Mouse (Mus musculus) intestine, embryonic 14.5 days (tissue): Measurements from ENCODE around the gene Zfp644. TPM values are rescaled to one million over a fixed set of nuclear protein-coding genes. Genes with fewer than 3 reads are reported as not detected.

Experiments used
- ATAC-seq: fragments of 200-750 bp; cut with Nextera tagmentation; replicated peaks from 2 replicates; pipeline ENCODE4 v1.8.0; 2017; ENCODE audit warnings: low read depth, moderate number of reproducible peaks, moderate TSS enrichment, moderate library complexity; ENCODE audit not compliant: low FRiP score, low TSS enrichment
- DNase-seq: peaks from one replicate; pipeline ENCODE4 v3.0.0-alpha.2; 2018; ENCODE audit warnings: low spot score
- H3K27ac ChIP-seq: fragments of 300-500 bp; sonication (generic); 2 replicates; pipeline ENCODE4 v1.5.1; 2014; ENCODE audit warnings: low read depth, mild to moderate bottlenecking, control low read depth
- H3K27me3 ChIP-seq: fragments of 300-500 bp; sonication (generic); replicated peaks from 2 replicates; pipeline ENCODE4 v1.6.1; 2014; ENCODE audit warnings: low read length, control low read depth; ENCODE audit not compliant: control insufficient read depth, insufficient read depth
- H3K36me3 ChIP-seq: fragments of 300-500 bp; sonication (generic); 2 replicates; pipeline ENCODE4 v1.6.1; 2014; ENCODE audit warnings: low read length, control low read depth; ENCODE audit not compliant: control insufficient read depth, insufficient read depth
- H3K4me1 ChIP-seq: fragments of 300-500 bp; sonication (generic); replicated peaks from 2 replicates; pipeline ENCODE4 v1.6.1; 2014; ENCODE audit warnings: low read length, control low read depth, mixed read lengths; ENCODE audit not compliant: control insufficient read depth, insufficient read depth
- H3K4me2 ChIP-seq: fragments of 300-500 bp; sonication (generic); 2 replicates; pipeline ENCODE4 v1.6.1; 2014; ENCODE audit warnings: low read length
- H3K4me3 ChIP-seq: fragments of 300-500 bp; sonication (generic); 2 replicates; pipeline ENCODE4 v1.5.1; 2014; ENCODE audit warnings: low read depth, low read length, control low read depth, mixed read lengths
- H3K9ac ChIP-seq: fragments of 300-500 bp; sonication (generic); 2 replicates; pipeline ENCODE4 v1.6.1; 2014; ENCODE audit warnings: mild to moderate bottlenecking, low read length
- H3K9me3 ChIP-seq: fragments of 300-500 bp; sonication (generic); 2 replicates; pipeline ENCODE4 v1.6.1; 2016; ENCODE audit warnings: low read length, control low read depth; ENCODE audit not compliant: control insufficient read depth
- WGBS: fragments of 180-500 bp; shearing (Covaris S2); extraction: QIAGEN DNeasy Blood & Tissue Kit; methylation state at CpG from one replicate; pipeline ENCODE4 v1.1.7; 2014; 5-methylcytosine and 5-hydroxymethylcytosine counted together
- polyA plus RNA-seq: library from polyadenylated mRNA; unstranded; fragments of >200 nt; fragmentation: Nextera tagmentation; extraction: Ambion mirVana; gene quantifications from 2 replicates; pipeline ENCODE4 v1.2.1, GENCODE M21; 2014

The Zfp644 gene
- 81.6 and 85.1 TPM in 2 replicates for polyA plus RNA-seq

- no peaks in the 10 kb centered on the region for H3K27me3 ChIP-seq
- WGBS, result 2% methylated on average over 71 of the region's 71 CpGs
- peak within 1 kb of the TSS; percentile 79 for H3K4me3 ChIP-seq
- H3K27ac ChIP-seq, result peak within 1 kb of the TSS; percentile 98
- H3K9ac ChIP-seq, result peak within 1 kb of the TSS; percentile 98
- DNase-seq, result peak; percentile 93
- H3K36me3 ChIP-seq, result peaks cover 6% of the 10 kb centered on the region; the same call in 1 of the 2 replicates
- ATAC-seq, result peak; percentile 92
- H3K4me1 ChIP-seq, result peaks cover 16% of the 10 kb centered on the region
- peak within 1 kb of the TSS; percentile 69 for H3K4me2 ChIP-seq
- H3K9me3 ChIP-seq, result no peaks in the 10 kb centered on the region
Measured at GRCm38 (mm10) chr5:106696396-106697337, at the start of gene Zfp644. Gene Zfp644 (minus strand): TSS chr5:106697287.

GRCm38 (mm10) chr5:106739716-106740115 is 42.6 kb upstream of the Zfp644 start:
- no peaks in the 10 kb centered on the region for H3K27me3 ChIP-seq
- H3K27ac ChIP-seq, result no peak overlapping the region
- no peak overlapping the region for H3K4me2 ChIP-seq
- H3K9me3 ChIP-seq, result no peaks in the 10 kb centered on the region
- no peaks in the 10 kb centered on the region for H3K36me3 ChIP-seq
- DNase-seq, result no peak
- no peak overlapping the region for H3K9ac ChIP-seq
- H3K4me3 ChIP-seq, result no peak overlapping the region
- no peak for ATAC-seq
- WGBS, result 26% methylated on average over 6 of the region's 6 CpGs
- no peaks in the 10 kb centered on the region for H3K4me1 ChIP-seq

DNA sequence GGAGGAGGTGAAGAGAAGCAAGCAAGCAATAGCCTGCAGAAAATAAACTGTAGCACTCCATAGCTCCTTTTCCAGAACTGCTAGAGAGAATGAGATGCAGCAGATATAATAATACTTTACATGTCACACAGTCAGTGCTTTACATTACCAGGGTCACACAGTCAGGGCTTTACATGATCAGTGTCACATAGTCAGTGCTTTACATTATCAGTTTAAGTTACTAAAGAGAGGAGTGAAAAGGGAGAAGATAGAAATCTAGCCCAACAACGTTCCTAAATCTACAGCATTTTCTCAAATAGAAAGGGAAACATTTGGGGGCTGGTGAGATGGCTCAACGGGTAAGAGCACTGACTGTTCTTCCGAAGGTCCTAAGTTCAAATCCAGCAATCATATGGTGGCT is 26.4 kb upstream of the Zfp644 start:
- 89% methylated on average over 3 of the region's 3 CpGs for WGBS
- Histone ChIP-seq H3K4me3 (no peak overlapping the region), H3K4me2 (no peak overlapping the region), H3K27ac (no peak overlapping the region), H3K27me3 (no peaks in the 10 kb centered on the region), H3K9ac (no peak overlapping the region), H3K9me3 (0 out of 2 replicates have a peak, but pooled peaks cover 2% of the 10 kb centered on the region), H3K36me3 (no peaks in the 10 kb centered on the region), H3K4me1 (no peaks in the 10 kb centered on the region)
- DNase-seq, result no peak
- ATAC-seq, result no peak

DNA sequence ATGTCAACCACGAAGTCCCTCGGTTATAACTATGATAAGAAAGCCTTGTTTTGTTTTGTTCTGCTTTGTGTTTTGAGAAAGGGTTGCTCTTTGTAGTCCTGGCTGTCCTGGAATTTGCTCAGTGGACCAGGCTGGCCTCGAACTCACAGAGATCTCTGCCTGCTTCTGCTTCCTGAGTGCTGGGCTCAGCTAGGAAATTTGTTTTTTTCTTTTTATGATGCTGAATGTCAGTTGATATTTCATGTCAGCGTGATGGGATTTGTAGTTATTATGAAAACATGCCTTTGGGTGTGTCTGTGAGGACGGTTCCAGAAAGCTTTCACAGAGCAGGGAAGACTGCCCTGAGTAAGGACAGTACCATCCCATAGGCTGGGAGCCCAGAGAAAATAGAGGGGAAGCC is 25.7 kb upstream of the Zfp644 start:
- H3K9me3 ChIP-seq, result 0 out of 2 replicates have a peak, but pooled peaks cover 2% of the 10 kb centered on the region
- H3K27ac ChIP-seq, result no peak overlapping the region
- no peak for ATAC-seq
- 69% methylated on average over 5 of the region's 5 CpGs for WGBS
- no peak overlapping the region for H3K9ac ChIP-seq
- no peaks in the 10 kb centered on the region for H3K4me1 ChIP-seq
- no peak overlapping the region for H3K4me2 ChIP-seq
- DNase-seq, result no peak
- H3K27me3 ChIP-seq, result no peaks in the 10 kb centered on the region
- no peaks in the 10 kb centered on the region for H3K36me3 ChIP-seq
- H3K4me3 ChIP-seq, result no peak overlapping the region

- Histone ChIP-seq H3K4me2 (no peak overlapping the region; the same call in 1 of the 2 replicates), H3K9me3 (no peaks in the 10 kb centered on the region), H3K9ac (no peak overlapping the region), H3K36me3 (no peaks in the 10 kb centered on the region), H3K4me1 (peaks cover 12% of the 10 kb centered on the region), H3K27me3 (no peaks in the 10 kb centered on the region), H3K4me3 (no peak overlapping the region), H3K27ac (peak overlapping the region; percentile 54; the same call in 1 of the 2 replicates)
- peak; percentile 64 for DNase-seq
- ATAC-seq, result 0 out of 2 replicates have a peak, but pooled peaks have one; percentile 40
- whole genome bisulfite sequencing, result 27% methylated on average over 3 of the region's 3 CpGs
Measured at GRCm38 (mm10) chr5:106711870-106712277, 14.8 kb upstream of the Zfp644 start.

- peak overlapping the region; percentile 54; the same call in 1 of the 2 replicates for H3K27ac ChIP-seq
- WGBS, result 72% methylated on average over 5 of the region's 5 CpGs
Measured at GRCm38 (mm10) chr5:106711220-106711726, 14.2 kb upstream of the Zfp644 start.

DNA sequence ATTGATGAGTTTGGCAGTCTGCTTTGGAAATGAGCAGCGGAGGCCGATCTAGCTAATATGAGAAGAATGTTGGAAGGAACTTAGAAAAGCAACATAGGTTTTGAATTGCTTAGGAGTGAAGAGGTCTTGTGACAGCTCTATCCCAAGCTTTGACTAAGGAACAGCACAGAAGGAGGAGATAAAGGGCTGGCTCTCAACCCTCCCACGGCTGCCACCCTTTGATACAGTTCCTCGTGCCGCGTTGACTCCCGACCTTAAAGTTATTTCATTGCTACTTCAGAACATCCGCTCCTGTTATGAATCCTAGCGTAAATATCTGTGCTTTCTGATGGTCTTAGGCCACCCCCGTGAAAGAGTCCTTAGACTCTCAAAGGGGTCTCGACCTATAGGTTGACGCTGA is 13.5 kb upstream of the Zfp644 start:
- Histone ChIP-seq H3K4me1 (peaks cover 12% of the 10 kb centered on the region), H3K9ac (no peak overlapping the region), H3K27me3 (no peaks in the 10 kb centered on the region), H3K9me3 (no peaks in the 10 kb centered on the region), H3K4me2 (no peak overlapping the region), H3K27ac (no peak overlapping the region), H3K36me3 (no peaks in the 10 kb centered on the region), H3K4me3 (no peak overlapping the region)
- no peak for DNase-seq
- whole genome bisulfite sequencing, result 68% methylated on average over 12 of the region's 12 CpGs
- ATAC-seq, result no peak

More at GRCm38 (mm10) chr5:106711220-106711726, 14.2 kb upstream of the Zfp644 start:
- H3K36me3 ChIP-seq, result no peaks in the 10 kb centered on the region
- no peak for DNase-seq
- 0 out of 2 replicates have a peak, but pooled peaks have one; percentile 43 for ATAC-seq
- no peak overlapping the region for H3K4me3 ChIP-seq
- H3K9ac ChIP-seq, result no peak overlapping the region
- H3K4me2 ChIP-seq, result no peak overlapping the region
- no peaks in the 10 kb centered on the region for H3K27me3 ChIP-seq
- H3K9me3 ChIP-seq, result no peaks in the 10 kb centered on the region
- peaks cover 12% of the 10 kb centered on the region for H3K4me1 ChIP-seq

- WGBS, result 43% methylated on average over 2 of the region's 2 CpGs
- Histone ChIP-seq H3K4me1 (peaks cover 12% of the 10 kb centered on the region), H3K4me2 (no peak overlapping the region), H3K27ac (no peak overlapping the region), H3K9me3 (no peaks in the 10 kb centered on the region), H3K9ac (no peak overlapping the region), H3K4me3 (no peak overlapping the region), H3K36me3 (no peaks in the 10 kb centered on the region), H3K27me3 (no peaks in the 10 kb centered on the region)
- ATAC-seq (no peak), DNase-seq (no peak)
Measured at GRCm38 (mm10) chr5:106710085-106710409, 13.0 kb upstream of the Zfp644 start.
